Mouse (Mus musculus): ENCODE data around the gene Znrf1.

DNA sequence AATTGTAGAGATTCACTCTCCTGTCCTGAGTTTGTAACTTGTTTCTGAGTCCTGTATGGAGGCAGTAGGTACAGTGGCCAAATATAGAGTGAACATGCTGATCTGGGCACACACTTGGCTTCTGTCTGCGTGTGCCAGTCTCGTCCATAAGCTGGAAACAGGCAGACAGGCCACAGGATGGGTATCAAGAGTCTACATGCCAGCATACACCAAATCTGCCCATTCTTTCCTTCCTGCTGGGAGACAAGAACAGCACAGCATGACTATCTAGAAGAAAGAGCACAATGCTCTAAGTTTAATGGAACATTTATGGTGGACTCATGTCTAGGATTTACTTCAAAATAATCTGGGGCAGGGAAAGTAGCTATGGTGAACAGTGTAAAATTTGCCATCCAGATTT is 59.1 kb downstream of the Znrf1 start:
- TF ChIP-seq CTCF (IDR thresholded peaks at IDR 0.05; ENCODE audit: low read depth, low read length) (no peak), POLR2A (IDR thresholded peaks at IDR 0.05; ENCODE audit: borderline replicate concordance, low read depth, low read length) (no peak)

Measured in bone marrow macrophage, adult 2 months (primary cell).